ENCODE assay signal across 8 mouse cellular contexts in the genomic region with DNA sequence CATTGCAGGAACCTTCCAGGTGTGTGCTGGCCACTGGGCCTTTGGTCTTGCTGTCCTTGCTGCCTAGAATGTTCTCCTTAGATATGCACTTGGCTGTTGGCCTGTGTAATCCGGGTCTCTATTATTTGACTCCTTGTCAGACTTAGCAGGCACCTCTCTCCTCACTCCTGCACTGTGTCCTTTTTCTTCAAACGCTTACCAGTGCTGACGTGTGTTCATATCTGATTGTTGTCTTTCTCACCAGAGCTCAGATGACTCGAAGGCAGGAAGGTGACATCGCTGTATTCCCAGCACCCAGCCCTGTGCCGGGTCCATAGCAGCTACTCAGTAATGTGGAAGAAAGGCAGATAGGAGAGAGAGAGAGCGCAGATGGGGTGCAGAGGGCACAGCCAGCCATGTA. TPM values are rescaled to one million over a fixed set of nuclear protein-coding genes. Genes with fewer than 3 reads are reported as not detected.
A peak's percentile ranks its signal among the peaks of the same experiment; 100 is the strongest.
DNase-seq lines count a peak whose midpoint lies in the region; ATAC-seq lines count a peak whose summit lies in the region.

No protein-coding gene starts in this region.

- H3K4me1 ChIP-seq in forebrain, embryonic 15.5 days = peaks cover 18% of the 10 kb centered on the region
- no peaks in the 10 kb centered on the region for H3K4me1 ChIP-seq in forebrain, embryonic 11.5 days (replicated peaks; ENCODE audit: control insufficient read depth, insufficient read depth, low read length)
- peaks cover 27% of the 10 kb centered on the region for H3K4me1 ChIP-seq in lung, embryonic 15.5 days
- H3K4me1 ChIP-seq in hindbrain, embryonic 14.5 days (replicated peaks; ENCODE audit: control insufficient read depth, insufficient read depth, low read length) = peaks cover 20% of the 10 kb centered on the region

- 87% methylated on average over 7 of the region's 7 CpGs for WGBS in forebrain, embryonic 15.5 days
- 88% methylated on average over 7 of the region's 7 CpGs for WGBS in forebrain, embryonic 11.5 days
- WGBS in lung, embryonic 15.5 days = 63% methylated on average over 7 of the region's 7 CpGs
- WGBS in hindbrain, embryonic 14.5 days = 87% methylated on average over 7 of the region's 7 CpGs

- ATAC-seq in forebrain, embryonic 15.5 days (replicated peaks) = no peak
- ATAC-seq in forebrain, embryonic 11.5 days (replicated peaks; ENCODE audit: low FRiP score) = no peak
- ATAC-seq in lung, embryonic 15.5 days (ENCODE audit: borderline replicate concordance, extremely low read depth, low FRiP score, low TSS enrichment) = no peak
- ATAC-seq in hindbrain, embryonic 14.5 days (ENCODE audit: low FRiP score) = no peak

- no peak for DNase-seq in forebrain, embryonic 11.5 days (ENCODE audit: low spot score)
- no peak for DNase-seq in lung, adult 18-20 months
- DNase-seq in hindbrain, embryonic 14.5 days (ENCODE audit: low spot score) = no peak
- peak; percentile 32 for DNase-seq in naive thymus-derived CD4-positive, alpha-beta T cell, adult 2 months (ENCODE audit: low read depth)
- DNase-seq in embryo, embryonic 9.5 days (ENCODE audit: extremely low spot score) = no peak
- no peak for DNase-seq in retina, postnatal 1 day

- no peak overlapping the region for H3K4me2 ChIP-seq in forebrain, embryonic 15.5 days (replicated peaks)
- H3K4me2 ChIP-seq in forebrain, embryonic 11.5 days (ENCODE audit: low read depth, low read length, severe bottlenecking) = no peak overlapping the region
- H3K4me2 ChIP-seq in lung, embryonic 15.5 days = no peak overlapping the region
- no peak overlapping the region for H3K4me2 ChIP-seq in hindbrain, embryonic 14.5 days (replicated peaks)

- no peaks in the 10 kb centered on the region for H3K27me3 ChIP-seq in forebrain, embryonic 15.5 days
- no peaks in the 10 kb centered on the region for H3K27me3 ChIP-seq in forebrain, embryonic 11.5 days (ENCODE audit: control insufficient read depth, insufficient read depth, low read length)
- H3K27me3 ChIP-seq in lung, embryonic 15.5 days = no peaks in the 10 kb centered on the region
- no peaks in the 10 kb centered on the region for H3K27me3 ChIP-seq in hindbrain, embryonic 14.5 days (ENCODE audit: control insufficient read depth, insufficient read depth, low read length)

- 0 out of 2 replicates have a peak overlapping the region, but pooled peaks have one; percentile 69 for H3K27ac ChIP-seq in forebrain, embryonic 15.5 days (replicated peaks)
- no peak overlapping the region for H3K27ac ChIP-seq in forebrain, embryonic 11.5 days (ENCODE audit: low read depth, low read length)
- H3K27ac ChIP-seq in lung, embryonic 15.5 days = peak overlapping the region; percentile 68
- H3K27ac ChIP-seq in hindbrain, embryonic 14.5 days = 0 out of 2 replicates have a peak overlapping the region, but pooled peaks have one; percentile 56

- H3K9ac ChIP-seq in forebrain, embryonic 15.5 days (replicated peaks) = no peak overlapping the region
- H3K9ac ChIP-seq in forebrain, embryonic 11.5 days (ENCODE audit: low read length) = no peak overlapping the region
- H3K9ac ChIP-seq in lung, embryonic 15.5 days = no peak overlapping the region
- H3K9ac ChIP-seq in hindbrain, embryonic 14.5 days = no peak overlapping the region

- H3K4me3 ChIP-seq in forebrain, embryonic 15.5 days = no peak overlapping the region
- H3K4me3 ChIP-seq in forebrain, embryonic 11.5 days (ENCODE audit: low read depth, low read length) = no peak overlapping the region
- H3K4me3 ChIP-seq in lung, embryonic 15.5 days = no peak overlapping the region
- no peak overlapping the region for H3K4me3 ChIP-seq in hindbrain, embryonic 14.5 days (replicated peaks; ENCODE audit: low read length)

- no peaks in the 10 kb centered on the region for H3K36me3 ChIP-seq in forebrain, embryonic 15.5 days
- H3K36me3 ChIP-seq in forebrain, embryonic 11.5 days (ENCODE audit: control insufficient read depth, insufficient read depth, low read length) = no peaks in the 10 kb centered on the region
- H3K36me3 ChIP-seq in lung, embryonic 15.5 days = no peaks in the 10 kb centered on the region
- no peaks in the 10 kb centered on the region; the same call in none of the 2 replicates for H3K36me3 ChIP-seq in hindbrain, embryonic 14.5 days (replicated peaks; ENCODE audit: control insufficient read depth, insufficient read depth)

- H3K9me3 ChIP-seq in forebrain, embryonic 15.5 days = no peaks in the 10 kb centered on the region
- H3K9me3 ChIP-seq in forebrain, embryonic 11.5 days (ENCODE audit: control insufficient read depth, low read length) = no peaks in the 10 kb centered on the region
- no peaks in the 10 kb centered on the region for H3K9me3 ChIP-seq in lung, embryonic 15.5 days
- no peaks in the 10 kb centered on the region for H3K9me3 ChIP-seq in hindbrain, embryonic 14.5 days (ENCODE audit: control insufficient read depth, low read length)

RNA-seq across cellular contexts. Expression of gene Dusp1, which starts 33.0 kb away (rescaled TPM):
- polyA plus RNA-seq in forebrain, embryonic 15.5 days (2015; fragmentation: Nextera tagmentation; extraction: Ambion mirVana) = 46.3 and 50.0 TPM in 2 replicates
- polyA plus RNA-seq in forebrain, embryonic 11.5 days (2014; fragmentation: Nextera tagmentation; extraction: Ambion mirVana) = 35.7 and 37.6 TPM in 2 replicates
- 23.1 and 25.9 TPM in 2 replicates for polyA plus RNA-seq in lung, embryonic 15.5 days (2015; fragmentation: Nextera tagmentation; extraction: Ambion mirVana)
- 31.5 and 31.6 TPM in 2 replicates for polyA plus RNA-seq in hindbrain, embryonic 14.5 days (2014; fragmentation: Nextera tagmentation; extraction: Ambion mirVana)

RNA-seq across cellular contexts. Expression of gene Ergic1, which starts 33.7 kb away (rescaled TPM):
- 90.4 and 98.7 TPM in 2 replicates for polyA plus RNA-seq in forebrain, embryonic 15.5 days (2015; fragmentation: Nextera tagmentation; extraction: Ambion mirVana)
- polyA plus RNA-seq in forebrain, embryonic 11.5 days (2014; fragmentation: Nextera tagmentation; extraction: Ambion mirVana) = 139 and 145 TPM in 2 replicates
- polyA plus RNA-seq in lung, embryonic 15.5 days (2015; fragmentation: Nextera tagmentation; extraction: Ambion mirVana) = 97.3 and 102 TPM in 2 replicates
- 110 and 119 TPM in 2 replicates for polyA plus RNA-seq in hindbrain, embryonic 14.5 days (2014; fragmentation: Nextera tagmentation; extraction: Ambion mirVana)
